Mouse (Mus musculus): ENCODE data around the gene Ubxn6.

DNA sequence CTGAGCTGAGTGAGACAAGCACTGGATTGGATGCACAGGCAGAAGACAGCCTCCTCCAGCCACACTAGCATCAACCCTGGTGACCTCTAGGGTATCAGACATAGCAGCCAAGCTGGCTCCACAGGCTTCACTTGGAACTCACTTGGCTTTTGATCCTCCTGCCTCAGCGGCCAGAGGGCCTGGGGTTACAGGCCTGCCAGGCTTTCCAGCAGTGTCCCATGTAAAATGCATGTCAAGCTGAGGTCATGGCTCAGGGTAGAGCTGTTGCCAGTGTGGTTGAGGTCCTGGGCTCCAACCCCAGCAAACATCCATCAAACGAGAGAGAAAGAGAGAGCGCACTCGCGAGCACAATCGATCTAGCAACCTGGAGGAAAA lies 40.1 kb downstream of the Ubxn6 start:
- TF ChIP-seq POLR2AphosphoS5 (IDR thresholded peaks at IDR 0.05; ENCODE audit: borderline replicate concordance, low read depth, low read length) (no peak), POLR2A (IDR thresholded peaks at IDR 0.05; ENCODE audit: control insufficient read depth in 1 of 2, insufficient read depth in 1 of 2, low read depth in 1 of 2, low read length in 2 of 2, poor library complexity in 1 of 2) (no peak), MAFK (IDR thresholded peaks at IDR 0.05; ENCODE audit: borderline replicate concordance, low read depth, low read length) (no peak), BHLHE40 (IDR thresholded peaks at IDR 0.05; ENCODE audit: borderline replicate concordance, low read depth, low read length) (no peak), ZKSCAN1 (IDR thresholded peaks at IDR 0.05; ENCODE audit: low read depth, low read length) (no peak), MAZ (IDR thresholded peaks at IDR 0.05; ENCODE audit: low read depth, low read length) (no peak), POLR2AphosphoS2 (IDR thresholded peaks at IDR 0.05; ENCODE audit: low read length) (no peak), CTCF (IDR thresholded peaks at IDR 0.05 in 2 of 3, conservative IDR thresholded peaks at IDR 0.05 in 1 of 3; ENCODE audit: control insufficient read depth in 1 of 3, insufficient read depth in 1 of 3, low read depth in 2 of 3, low read length in 3 of 3, poor library complexity in 1 of 3, severe bottlenecking in 1 of 3) (no peak), TBP (IDR thresholded peaks at IDR 0.05; ENCODE audit: low read depth, low read length) (no peak), EP300 (IDR thresholded peaks at IDR 0.05; ENCODE audit: low read depth in 1 of 2, low read length in 2 of 2) (no peak), RAD21 (IDR thresholded peaks at IDR 0.05; ENCODE audit: low read depth, low read length) (no peak)

All from MEL (cell line).